Mouse (Mus musculus) induced T-regulatory cell, adult 2 months (primary cell): ENCODE results near the gene 2900026A02Rik.

ENCODE experiments used
- DNase-seq: peaks from one replicate; pipeline ENCODE4 v3.0.0-alpha.2; 2012; ENCODE audit warnings: low read depth

The 2900026A02Rik gene

GRCm38 (mm10) chr5:113043531-113043930 lies 177.5 kb downstream of the 2900026A02Rik start:
- no peak for DNase-seq

- DNase-seq: no peak
Measured at GRCm38 (mm10) chr5:113041567-113042071, 179.4 kb downstream of the 2900026A02Rik start.

GRCm38 (mm10) chr5:113040776-113041175 lies 180.3 kb downstream of the 2900026A02Rik start:
- DNase-seq: no peak

DNA sequence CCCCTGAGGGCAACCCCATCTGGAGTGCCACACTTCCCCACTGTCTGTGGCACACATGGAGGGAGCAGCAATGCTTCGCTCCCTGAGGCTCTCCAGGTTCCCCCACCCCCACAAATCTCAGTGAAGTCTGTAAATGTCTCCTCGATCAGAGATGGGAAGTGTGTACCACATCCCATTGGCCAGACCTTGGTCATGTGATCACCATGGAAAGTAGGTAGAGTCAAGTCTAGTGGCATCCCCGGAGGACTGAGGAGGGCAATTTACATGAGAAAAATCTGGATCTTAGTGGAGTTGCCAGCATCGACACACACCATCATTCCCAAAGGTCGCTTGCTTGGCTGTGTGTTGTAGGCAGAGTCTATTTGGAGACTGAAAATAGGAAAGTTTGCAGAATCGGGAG lies 182.4 kb downstream of the 2900026A02Rik start:
- DNase-seq: no peak
